Mouse (Mus musculus) liver, embryonic 13.5 days (tissue): ENCODE data around the gene Arl6ip1. TPM values are rescaled to one million over a fixed set of nuclear protein-coding genes. Genes with fewer than 3 reads are reported as not detected.
"Not testable (repeated sequence)": the region's sequence is repeated elsewhere in the genome, so short reads cannot be mapped to it uniquely, and the experiment has no call there.

ENCODE experiments used
- ATAC-seq: fragments of 200-750 bp; cut with Nextera tagmentation; 2 replicates; pipeline ENCODE4 v1.8.0; 2017; ENCODE audit warnings: low read depth, mild to moderate bottlenecking, moderate number of reproducible peaks, moderate library complexity
- DNase-seq: peaks from one replicate; pipeline ENCODE4 v3.0.0; 2022
- H3K27ac ChIP-seq: fragments of 300-500 bp; sonication (generic); 2 replicates; pipeline ENCODE4 v1.5.1; 2015; ENCODE audit warnings: moderate library complexity, mild to moderate bottlenecking, inconsistent platforms
- H3K27me3 ChIP-seq: fragments of 300-500 bp; sonication (generic); 2 replicates; pipeline ENCODE4 v1.6.1; 2015; ENCODE audit warnings: mild to moderate bottlenecking, inconsistent platforms
- H3K36me3 ChIP-seq: fragments of 300-500 bp; sonication (generic); 2 replicates; pipeline ENCODE4 v1.6.1; 2015; ENCODE audit warnings: mild to moderate bottlenecking, inconsistent platforms
- H3K4me1 ChIP-seq: fragments of 300-500 bp; sonication (generic); replicated peaks from 2 replicates; pipeline ENCODE4 v1.6.1; 2015; ENCODE audit warnings: inconsistent platforms
- H3K4me2 ChIP-seq: fragments of 300-500 bp; sonication (generic); 2 replicates; pipeline ENCODE4 v1.6.1; 2015; ENCODE audit warnings: inconsistent platforms, mild to moderate bottlenecking, moderate library complexity
- H3K4me3 ChIP-seq: fragments of 300-500 bp; sonication (generic); replicated peaks from 2 replicates; pipeline ENCODE4 v1.5.1; 2015; ENCODE audit warnings: mild to moderate bottlenecking, inconsistent platforms
- H3K9ac ChIP-seq: fragments of 300-500 bp; sonication (generic); 2 replicates; pipeline ENCODE4 v1.6.1; 2015; ENCODE audit warnings: mild to moderate bottlenecking, inconsistent platforms
- H3K9me3 ChIP-seq: fragments of 300-500 bp; sonication (generic); replicated peaks from 2 replicates; pipeline ENCODE4 v1.6.1; 2016; ENCODE audit warnings: inconsistent platforms
- WGBS: fragments of 180-500 bp; shearing (Covaris S2); methylation state at CpG from one replicate; pipeline ENCODE4 v1.1.7; 2015; ENCODE audit not compliant: insufficient replicate concordance; 5-methylcytosine and 5-hydroxymethylcytosine counted together
- polyA plus RNA-seq: library from polyadenylated mRNA; unstranded; fragments of >200 nt; fragmentation: Nextera tagmentation; extraction: Ambion mirVana; gene quantifications from 2 replicates; pipeline ENCODE4 v1.2.1, GENCODE M21; 2015

Gene Arl6ip1
- 390 and 411 TPM in 2 replicates for polyA plus RNA-seq

GRCm38 (mm10) chr7:118129430-118130041 is at the start of gene Arl6ip1:
Gene Arl6ip1, minus strand, starts transcription at chr7:118129662.
- peaks cover 22% of the 10 kb centered on the region for H3K36me3 ChIP-seq
- H3K9me3 ChIP-seq = no peaks in the 10 kb centered on the region
- peak within 1 kb of the TSS; percentile 97 for H3K27ac ChIP-seq
- H3K9ac ChIP-seq = peak within 1 kb of the TSS; percentile 97
- WGBS = under 1% methylated on average over 39 of the region's 39 CpGs
- no peaks in the 10 kb centered on the region for H3K27me3 ChIP-seq
- peak within 1 kb of the TSS; percentile 94 for H3K4me2 ChIP-seq
- H3K4me1 ChIP-seq = peaks cover 40% of the 10 kb centered on the region
- DNase-seq = peak; percentile 98
- ATAC-seq = peak; percentile 97
- peak within 1 kb of the TSS; percentile 94 for H3K4me3 ChIP-seq

GRCm38 (mm10) chr7:118175821-118176355 is 46.4 kb upstream of the Arl6ip1 start:
- H3K4me3 ChIP-seq = no peak overlapping the region
- WGBS = 61% methylated on average over 1 of the region's 1 CpGs
- no peak overlapping the region for H3K9ac ChIP-seq
- ATAC-seq = no peak
- no peaks in the 10 kb centered on the region for H3K27me3 ChIP-seq
- H3K36me3 ChIP-seq = peaks cover 51% of the 10 kb centered on the region
- H3K4me1 ChIP-seq = peaks cover 2% of the 10 kb centered on the region
- H3K27ac ChIP-seq = no peak overlapping the region
- H3K9me3 ChIP-seq = no peaks in the 10 kb centered on the region
- no peak overlapping the region for H3K4me2 ChIP-seq
- DNase-seq = no peak

- 77% methylated on average over 2 of the region's 2 CpGs for WGBS
- H3K4me1 ChIP-seq, H3K4me3 ChIP-seq, DNase-seq, H3K27ac ChIP-seq, H3K9ac ChIP-seq, ATAC-seq, H3K4me2 ChIP-seq, H3K27me3 ChIP-seq, H3K9me3 ChIP-seq: not testable (repeated sequence)
- peaks cover 64% of the 10 kb centered on the region for H3K36me3 ChIP-seq
Observed at GRCm38 (mm10) chr7:118170125-118170524, 40.7 kb upstream of the Arl6ip1 start.

- Histone ChIP-seq H3K27me3 (no peaks in the 10 kb centered on the region), H3K4me3 (no peak overlapping the region), H3K4me1 (no peaks in the 10 kb centered on the region), H3K9ac (no peak overlapping the region), H3K9me3 (no peaks in the 10 kb centered on the region), H3K27ac (no peak overlapping the region), H3K36me3 (peaks cover 51% of the 10 kb centered on the region), H3K4me2 (no peak overlapping the region)
- WGBS = 89% methylated on average over 8 of the region's 8 CpGs
- ATAC-seq (no peak), DNase-seq (no peak)
Observed at GRCm38 (mm10) chr7:118163006-118163405, 33.5 kb upstream of the Arl6ip1 start.

GRCm38 (mm10) chr7:118160121-118160520 is 30.7 kb upstream of the Arl6ip1 start:
- H3K9me3 ChIP-seq = no peaks in the 10 kb centered on the region
- no peak overlapping the region for H3K4me2 ChIP-seq
- ATAC-seq (no peak), DNase-seq (no peak)
- 86% methylated on average over 3 of the region's 3 CpGs for WGBS
- H3K27ac ChIP-seq = no peak overlapping the region
- H3K27me3 ChIP-seq = no peaks in the 10 kb centered on the region
- no peaks in the 10 kb centered on the region for H3K4me1 ChIP-seq
- no peak overlapping the region for H3K4me3 ChIP-seq
- peaks cover 55% of the 10 kb centered on the region for H3K36me3 ChIP-seq
- H3K9ac ChIP-seq = no peak overlapping the region

GRCm38 (mm10) chr7:118156461-118156860 is 27.0 kb upstream of the Arl6ip1 start:
- Histone ChIP-seq H3K4me3 (no peak overlapping the region), H3K27ac (no peak overlapping the region), H3K4me2 (no peak overlapping the region), H3K27me3 (no peaks in the 10 kb centered on the region), H3K36me3 (peaks cover 81% of the 10 kb centered on the region), H3K9me3 (no peaks in the 10 kb centered on the region), H3K4me1 (no peaks in the 10 kb centered on the region), H3K9ac (no peak overlapping the region)
- DNase-seq (no peak), ATAC-seq (no peak)
- WGBS = 91% methylated on average over 7 of the region's 7 CpGs

GRCm38 (mm10) chr7:118154150-118154549 is 24.7 kb upstream of the Arl6ip1 start:
- Histone ChIP-seq H3K4me3 (no peak overlapping the region), H3K4me2 (no peak overlapping the region), H3K9ac (no peak overlapping the region), H3K4me1 (no peaks in the 10 kb centered on the region), H3K27me3 (no peaks in the 10 kb centered on the region), H3K9me3 (no peaks in the 10 kb centered on the region), H3K36me3 (peaks cover 80% of the 10 kb centered on the region), H3K27ac (no peak overlapping the region)
- ATAC-seq (no peak), DNase-seq (no peak)
- 82% methylated on average over 6 of the region's 6 CpGs for WGBS

GRCm38 (mm10) chr7:118143602-118144001 is 14.1 kb upstream of the Arl6ip1 start:
- no peak for DNase-seq
- Histone ChIP-seq H3K9me3 (no peaks in the 10 kb centered on the region), H3K4me1 (peaks cover 21% of the 10 kb centered on the region), H3K4me2 (peak overlapping the region; percentile 28; the same call in 1 of the 2 replicates), H3K27ac (peak overlapping the region; percentile 58), H3K27me3 (no peaks in the 10 kb centered on the region), H3K36me3 (peaks cover 63% of the 10 kb centered on the region), H3K4me3 (no peak overlapping the region), H3K9ac (no peak overlapping the region)
- 67% methylated on average over 3 of the region's 3 CpGs for WGBS
- peak; percentile 92 for ATAC-seq

GRCm38 (mm10) chr7:118143123-118143522 is 13.7 kb upstream of the Arl6ip1 start:
- H3K9me3 ChIP-seq = no peaks in the 10 kb centered on the region
- DNase-seq (peak; percentile 57), ATAC-seq (peak; percentile 93)
- H3K27me3 ChIP-seq = no peaks in the 10 kb centered on the region
- H3K27ac ChIP-seq = peak overlapping the region; percentile 58
- H3K36me3 ChIP-seq = peaks cover 61% of the 10 kb centered on the region
- no peak overlapping the region for H3K4me3 ChIP-seq
- H3K4me1 ChIP-seq = peaks cover 21% of the 10 kb centered on the region
- H3K9ac ChIP-seq = no peak overlapping the region
- peak overlapping the region; percentile 28; the same call in 1 of the 2 replicates for H3K4me2 ChIP-seq
- 24% methylated on average over 4 of the region's 4 CpGs for WGBS

GRCm38 (mm10) chr7:118141271-118141670 is 11.8 kb upstream of the Arl6ip1 start:
- Histone ChIP-seq H3K27ac (no peak overlapping the region), H3K9me3 (no peaks in the 10 kb centered on the region), H3K4me1 (peaks cover 21% of the 10 kb centered on the region), H3K4me2 (no peak overlapping the region), H3K36me3 (peaks cover 65% of the 10 kb centered on the region), H3K4me3 (no peak overlapping the region), H3K27me3 (no peaks in the 10 kb centered on the region), H3K9ac (no peak overlapping the region)
- WGBS = 85% methylated on average over 7 of the region's 7 CpGs
- no peak for ATAC-seq
- DNase-seq = no peak

GRCm38 (mm10) chr7:118135128-118135527 is 5.7 kb upstream of the Arl6ip1 start:
- Histone ChIP-seq H3K9ac (no peak overlapping the region), H3K4me1 (peaks cover 8% of the 10 kb centered on the region), H3K4me2 (no peak overlapping the region), H3K27ac (no peak overlapping the region), H3K9me3 (no peaks in the 10 kb centered on the region), H3K36me3 (peaks cover 44% of the 10 kb centered on the region), H3K4me3 (no peak overlapping the region), H3K27me3 (no peaks in the 10 kb centered on the region)
- DNase-seq (no peak), ATAC-seq (no peak)
- WGBS = 80% methylated on average over 11 of the region's 11 CpGs

GRCm38 (mm10) chr7:118128925-118129429 is 485 bp downstream of the Arl6ip1 start:
- under 1% methylated on average over 21 of the region's 21 CpGs for WGBS
- Histone ChIP-seq H3K27ac (peak overlapping the region; percentile 97), H3K9me3 (no peaks in the 10 kb centered on the region), H3K9ac (peak overlapping the region; percentile 97), H3K4me3 (peak overlapping the region; percentile 94), H3K4me2 (peak overlapping the region; percentile 79), H3K36me3 (peaks cover 26% of the 10 kb centered on the region), H3K4me1 (peaks cover 45% of the 10 kb centered on the region), H3K27me3 (no peaks in the 10 kb centered on the region)
- peak; percentile 54 for ATAC-seq
- DNase-seq = no peak
